Mouse (Mus musculus): ENCODE data around the gene Olfr33.

- TF ChIP-seq CTCF (IDR thresholded peaks at IDR 0.05 in 2 of 3, conservative IDR thresholded peaks at IDR 0.05 in 1 of 3; ENCODE audit: control insufficient read depth in 1 of 3, insufficient read depth in 1 of 3, low read depth in 2 of 3, low read length in 3 of 3, poor library complexity in 1 of 3, severe bottlenecking in 1 of 3) (no peak), POLR2A (IDR thresholded peaks at IDR 0.05; ENCODE audit: control insufficient read depth in 1 of 2, insufficient read depth in 1 of 2, low read depth in 1 of 2, low read length in 2 of 2, poor library complexity in 1 of 2) (no peak), EP300 (IDR thresholded peaks at IDR 0.05; ENCODE audit: low read depth in 1 of 2, low read length in 2 of 2) (no peak), UBTF (IDR thresholded peaks at IDR 0.05; ENCODE audit: borderline replicate concordance, insufficient read depth, low read depth, low read length) (no peak), ZC3H11A (IDR thresholded peaks at IDR 0.05; ENCODE audit: low read depth, low read length) (no peak), TAL1 (IDR thresholded peaks at IDR 0.05; ENCODE audit: low read length) (no peak), MAFK (IDR thresholded peaks at IDR 0.05; ENCODE audit: borderline replicate concordance, low read depth, low read length) (no peak), HCFC1 (IDR thresholded peaks at IDR 0.05; ENCODE audit: low read depth, low read length) (no peak), TBP (IDR thresholded peaks at IDR 0.05; ENCODE audit: low read depth, low read length) (no peak), RCOR1 (IDR thresholded peaks at IDR 0.05; ENCODE audit: low read depth, low read length) (no peak)
Observed at GRCm38 (mm10) chr7:102727391-102727790, 8.5 kb upstream of the Olfr33 start, which contains the start of gene Olfr559.
